Mouse (Mus musculus) bone marrow, adult 2 months (tissue): ENCODE results near the gene Slc25a25. TPM values are rescaled to one million over a fixed set of nuclear protein-coding genes. Genes with fewer than 3 reads are reported as not detected.

Source experiments
- H3K27ac ChIP-seq: fragments of 200-500 bp; 2 replicates; pipeline ENCODE4 v1.5.1; 2012; ENCODE audit warnings: low read depth, mild to moderate bottlenecking, control low read depth, inconsistent platforms, low read length; ENCODE audit not compliant: control insufficient read depth, poor library complexity, insufficient read depth
- H3K4me1 ChIP-seq: fragments of 200-500 bp; 2 replicates; pipeline ENCODE4 v1.6.1; 2011; ENCODE audit warnings: low read length; ENCODE audit not compliant: control insufficient read depth, insufficient read depth
- H3K4me3 ChIP-seq: fragments of 200-500 bp; replicated peaks from 2 replicates; pipeline ENCODE3; 2011; ENCODE audit warnings: mild to moderate bottlenecking, low read depth, low read length, control low read depth; ENCODE audit not compliant: control insufficient read depth
- CTCF ChIP-seq: fragments of 200-500 bp; IDR thresholded peaks from 2 replicates; pipeline ENCODE4 v1.5.1; 2011; ENCODE audit warnings: low read length, control low read depth; ENCODE audit not compliant: control insufficient read depth, insufficient read depth
- POLR2A ChIP-seq: fragments of 200-500 bp; IDR thresholded peaks from 2 replicates; pipeline ENCODE4 v1.6.1; 2011; ENCODE audit warnings: low read depth, mild to moderate bottlenecking, control low read depth, low read length, borderline replicate concordance; ENCODE audit not compliant: control insufficient read depth
- WGBS: fragments of 180-500 bp; shearing (Covaris S2); methylation state at CpG from one replicate; pipeline ENCODE4 v1.1.7; 2018; 5-methylcytosine and 5-hydroxymethylcytosine counted together
- polyA plus RNA-seq: library from polyadenylated mRNA; stranded (reverse); fragments of >200 nt; gene quantifications from 2 replicates; pipeline ENCODE4 v1.2.4, GENCODE M21; 2011; ENCODE audit warnings: low replicate concordance; ENCODE audit not compliant: missing spikeins, insufficient read depth, insufficient read length

Slc25a25 gene
- polyA plus RNA-seq, 1 experiment = 10.6 TPM

DNA sequence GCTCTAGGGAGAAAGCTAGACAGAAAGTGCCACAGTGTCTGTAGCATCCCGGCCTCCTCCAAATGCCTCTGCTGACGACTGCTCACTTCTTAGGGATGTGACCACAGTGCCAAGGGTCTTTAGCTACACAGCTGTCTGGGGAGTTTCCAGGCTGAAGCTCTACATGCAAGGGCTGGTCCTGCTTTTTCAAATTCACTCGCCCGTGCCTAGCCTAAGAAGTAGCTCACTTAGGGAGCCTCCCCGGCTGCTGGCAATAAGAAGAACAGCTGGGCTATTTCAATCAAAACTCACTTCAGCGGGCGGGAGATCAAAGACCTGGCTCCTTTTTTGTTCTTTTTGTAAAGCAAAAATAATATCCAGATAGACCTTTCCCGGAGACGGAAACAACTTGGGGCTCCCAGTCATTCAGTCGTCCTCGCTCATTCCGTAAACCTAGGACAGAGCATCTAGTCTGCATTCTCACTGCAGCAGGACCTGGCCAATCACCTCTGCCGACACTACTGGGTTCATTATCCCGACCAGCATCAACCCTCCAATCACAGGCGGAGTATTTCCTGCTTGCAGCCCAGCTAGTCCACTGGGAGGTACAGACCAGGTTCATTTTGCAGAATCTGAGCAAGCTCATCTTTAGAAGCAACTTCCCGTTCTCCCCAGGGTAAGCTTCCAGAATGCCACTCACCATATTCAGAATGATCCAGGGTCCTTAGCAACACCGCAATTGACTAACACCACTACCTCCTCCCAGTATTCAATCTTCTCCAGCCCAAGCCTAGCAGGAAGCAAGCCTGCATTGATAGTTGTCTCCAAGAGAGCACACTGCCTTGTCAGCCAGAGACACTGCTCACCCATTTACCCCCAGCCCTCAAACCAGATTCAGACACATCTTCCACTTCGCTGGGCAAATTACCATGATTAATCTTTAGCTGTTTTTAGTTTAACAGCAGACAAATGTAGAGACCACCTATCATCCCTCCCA lies 20.3 kb downstream of the Slc25a25 start:
- no peak overlapping the region for H3K27ac ChIP-seq
- TF ChIP-seq CTCF (no peak), POLR2A (no peak)
- 86% methylated on average over 18 of the region's 18 CpGs for WGBS
- H3K4me3 ChIP-seq = no peak overlapping the region
- H3K4me1 ChIP-seq = peaks cover 5% of the 10 kb centered on the region; the same call in 1 of the 2 replicates

DNA sequence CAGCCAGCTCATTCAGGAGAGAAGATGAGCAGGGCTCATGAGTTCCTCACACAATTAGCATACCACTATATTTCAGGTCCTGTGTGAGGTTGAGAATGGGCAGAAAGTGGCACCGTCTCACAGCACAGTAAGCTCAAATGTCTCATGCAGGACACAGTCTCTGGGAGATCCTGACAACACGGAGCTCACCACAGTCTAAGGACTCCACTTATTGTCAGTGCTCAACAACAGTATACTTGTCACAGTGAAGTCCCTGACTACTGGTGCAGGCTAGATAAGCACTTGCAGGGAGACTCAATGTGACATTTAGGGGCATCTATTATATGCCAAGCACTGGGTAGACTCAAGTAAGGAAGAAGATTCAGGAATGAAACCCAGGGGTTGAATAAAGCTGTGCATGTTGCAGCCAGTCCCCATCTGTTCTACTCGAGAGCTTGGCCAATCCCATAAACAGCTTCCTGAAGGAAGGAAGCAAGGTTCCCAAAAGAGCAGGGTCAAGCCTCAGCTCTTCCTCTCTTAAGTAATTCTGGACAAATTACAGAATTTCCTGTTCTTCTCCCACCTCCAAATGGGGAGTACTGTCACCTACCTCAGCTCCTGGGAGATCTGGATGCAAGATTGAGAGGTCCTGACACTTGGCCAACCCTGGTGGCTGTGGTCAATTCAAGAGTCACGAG lies 21.9 kb downstream of the Slc25a25 start:
- no peak for TF ChIP-seq POLR2A
- no peak for TF ChIP-seq CTCF
- peaks cover 5% of the 10 kb centered on the region; the same call in 1 of the 2 replicates for H3K4me1 ChIP-seq
- WGBS = 51% methylated on average over 4 of the region's 4 CpGs
- H3K4me3 ChIP-seq = no peak overlapping the region
- H3K27ac ChIP-seq = no peak overlapping the region

DNA sequence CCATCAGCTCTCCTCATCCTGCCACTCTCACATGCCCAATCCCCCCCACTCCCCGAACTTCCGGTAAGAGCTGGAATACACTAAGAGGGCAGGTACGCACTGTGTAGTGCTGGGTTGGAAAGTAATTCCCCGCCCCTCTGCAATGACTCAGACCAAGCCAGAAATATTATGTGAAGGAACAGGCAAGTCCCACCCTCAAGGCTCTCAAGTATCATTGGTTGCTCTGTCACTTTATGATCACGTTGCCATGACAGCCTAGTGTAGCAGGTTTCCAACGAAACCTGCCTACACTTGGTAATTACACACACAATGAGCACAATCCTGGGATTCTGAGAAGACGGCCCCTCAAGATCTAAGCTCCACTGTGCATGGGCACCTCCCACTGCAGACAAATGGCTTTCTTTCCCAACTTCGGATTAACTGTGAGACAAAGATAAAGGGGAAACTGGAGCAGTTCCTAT lies 23.0 kb downstream of the Slc25a25 start:
- WGBS = 19% methylated on average over 8 of the region's 8 CpGs
- TF ChIP-seq CTCF = no peak
- no peak for TF ChIP-seq POLR2A
- peaks cover 5% of the 10 kb centered on the region; the same call in 1 of the 2 replicates for H3K4me1 ChIP-seq
- no peak overlapping the region for H3K27ac ChIP-seq
- no peak overlapping the region for H3K4me3 ChIP-seq

DNA sequence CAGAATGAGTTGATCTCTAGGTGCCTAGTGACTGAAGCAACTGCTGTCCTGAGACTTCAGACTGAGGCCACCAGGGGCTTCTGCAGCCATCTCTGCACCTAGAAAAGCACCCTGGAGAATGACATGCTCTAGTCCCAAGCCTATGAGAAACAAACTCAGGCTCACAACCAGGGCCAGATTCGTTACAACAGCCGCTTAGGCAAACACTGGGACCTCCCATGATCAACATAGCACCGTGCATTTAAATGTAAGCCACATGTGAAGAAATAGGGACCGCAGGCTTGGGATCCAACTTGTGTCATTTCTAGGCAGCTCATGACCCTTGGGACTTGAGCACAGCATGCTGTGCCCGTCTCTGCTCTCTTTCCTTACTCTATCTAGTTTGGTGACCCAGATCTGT lies 23.5 kb downstream of the Slc25a25 start:
- Histone ChIP-seq H3K4me3 (no peak overlapping the region), H3K27ac (no peak overlapping the region), H3K4me1 (peaks cover 5% of the 10 kb centered on the region; the same call in 1 of the 2 replicates)
- 73% methylated on average over 5 of the region's 5 CpGs for WGBS
- no peak for TF ChIP-seq CTCF

DNA sequence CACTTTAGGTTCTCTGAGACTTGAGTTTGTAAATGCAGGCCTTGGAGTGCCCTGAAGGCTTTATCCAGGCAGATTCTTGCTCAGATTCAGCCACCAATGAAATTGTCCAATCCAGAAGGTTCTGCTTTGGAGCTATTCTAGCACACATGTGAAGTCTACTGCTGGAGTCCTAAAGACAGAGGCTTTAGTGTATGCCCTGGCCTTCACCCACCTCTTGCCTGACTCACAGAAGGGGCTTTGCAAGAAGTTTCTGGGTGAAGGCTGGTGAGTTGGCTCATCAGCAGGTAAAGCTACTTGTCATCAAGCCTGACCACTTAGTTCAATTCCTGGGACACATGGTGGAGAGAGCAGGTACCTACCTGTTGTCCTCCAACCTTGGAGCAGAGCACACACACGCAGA lies 25.1 kb downstream of the Slc25a25 start:
- TF ChIP-seq CTCF (no peak), POLR2A (no peak)
- peaks cover 5% of the 10 kb centered on the region; the same call in 1 of the 2 replicates for H3K4me1 ChIP-seq
- H3K27ac ChIP-seq = no peak overlapping the region
- no peak overlapping the region for H3K4me3 ChIP-seq
- 84% methylated on average over 1 of the region's 1 CpGs for WGBS

DNA sequence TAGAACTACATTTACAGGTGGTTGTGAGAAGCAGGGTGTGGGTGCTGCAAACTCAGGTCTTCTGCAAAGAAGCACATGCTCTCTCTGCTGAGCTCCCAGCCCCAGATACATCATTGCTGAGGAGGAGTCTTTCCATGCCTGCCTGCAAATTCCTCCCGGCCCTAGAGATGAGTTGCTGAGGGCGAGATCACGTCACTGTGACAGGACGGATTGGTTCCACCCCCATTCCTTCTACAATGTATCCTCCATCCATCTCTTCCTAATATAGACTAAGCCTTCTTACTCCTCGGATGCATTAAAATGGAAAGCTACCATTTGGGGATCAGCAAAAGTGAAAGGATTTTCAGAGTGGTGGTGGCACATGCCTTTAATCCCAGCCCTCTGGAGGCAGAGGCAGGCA lies 25.7 kb downstream of the Slc25a25 start:
- WGBS = 88% methylated on average over 5 of the region's 5 CpGs
- H3K4me1 ChIP-seq = peaks cover 5% of the 10 kb centered on the region; the same call in 1 of the 2 replicates
- TF ChIP-seq CTCF (no peak), POLR2A (no peak)
- no peak overlapping the region for H3K4me3 ChIP-seq
- H3K27ac ChIP-seq = no peak overlapping the region

DNA sequence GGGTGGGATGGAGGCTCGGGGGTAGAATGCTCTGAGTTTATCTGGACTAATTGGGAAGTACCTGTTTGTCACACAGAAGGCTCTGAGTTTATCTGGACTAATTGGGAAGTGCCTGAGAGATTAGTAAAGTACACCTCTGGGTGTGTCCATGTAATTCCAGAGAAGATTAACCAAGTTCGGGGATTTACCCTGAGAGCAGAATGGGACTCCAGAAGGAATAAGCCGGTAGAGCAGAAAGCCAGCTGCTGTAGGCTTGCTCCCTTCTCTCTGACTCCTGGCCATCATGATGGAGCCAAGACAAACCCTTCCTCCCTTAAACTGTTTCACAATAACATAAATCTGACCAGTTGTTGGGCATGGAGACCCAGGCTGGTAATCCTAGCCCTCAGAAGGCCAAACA lies 26.4 kb downstream of the Slc25a25 start:
- 74% methylated on average over 3 of the region's 3 CpGs for WGBS
- Histone ChIP-seq H3K4me3 (no peak overlapping the region), H3K4me1 (peaks cover 4% of the 10 kb centered on the region; the same call in 1 of the 2 replicates), H3K27ac (no peak overlapping the region)
- no peak for TF ChIP-seq CTCF
- TF ChIP-seq POLR2A = no peak

DNA sequence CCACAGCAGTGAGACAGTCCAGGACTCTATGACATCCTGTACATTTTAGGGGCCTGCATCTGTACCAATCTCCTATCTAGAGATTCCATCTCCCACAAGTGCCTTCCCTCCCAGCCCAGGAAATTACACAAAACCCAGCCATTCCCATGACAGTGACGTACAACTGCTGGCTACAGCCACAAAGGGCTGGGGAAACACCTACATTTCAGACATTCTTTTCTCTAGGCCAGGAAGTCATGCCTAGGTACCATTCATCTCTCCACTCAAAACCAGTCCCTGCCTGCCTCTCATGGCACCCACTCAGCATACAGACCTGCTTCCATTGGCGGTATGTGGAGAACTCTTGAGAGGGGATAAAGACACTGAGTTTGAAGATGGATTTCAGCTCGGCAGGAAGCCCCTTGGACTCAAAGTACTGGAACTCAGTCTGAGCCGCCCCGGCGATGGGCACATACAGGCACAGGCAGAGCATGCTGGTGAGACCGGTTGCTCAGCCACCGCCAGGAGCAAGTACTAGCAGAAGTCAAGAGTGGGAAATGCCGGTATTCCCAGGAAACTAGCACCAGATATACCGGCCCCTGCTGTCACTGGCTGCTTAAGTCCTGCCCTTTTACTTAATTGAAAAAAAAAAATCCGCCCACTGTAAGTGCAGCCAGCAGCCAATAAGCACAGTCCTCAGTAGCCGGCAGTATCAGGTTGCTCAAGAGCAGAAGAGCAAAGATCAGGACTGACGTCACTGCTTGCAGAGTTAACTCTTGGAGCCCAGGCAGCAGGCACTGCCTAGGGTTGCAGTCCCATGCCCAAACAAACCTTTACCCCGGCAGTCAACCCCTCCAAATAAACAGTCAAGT lies 27.5 kb downstream of the Slc25a25 start:
- Histone ChIP-seq H3K4me1 (no peaks in the 10 kb centered on the region; the same call in 1 of the 2 replicates), H3K27ac (no peak overlapping the region), H3K4me3 (no peak overlapping the region)
- 12% methylated on average over 14 of the region's 14 CpGs for whole genome bisulfite sequencing
- TF ChIP-seq POLR2A (no peak), CTCF (no peak)
